Mouse (Mus musculus): ENCODE results near the gene Tle4.
"Not testable (repeated sequence)": the region's sequence is repeated elsewhere in the genome, so short reads cannot be mapped to it uniquely, and the experiment has no call there.

The Tle4 gene

DNA sequence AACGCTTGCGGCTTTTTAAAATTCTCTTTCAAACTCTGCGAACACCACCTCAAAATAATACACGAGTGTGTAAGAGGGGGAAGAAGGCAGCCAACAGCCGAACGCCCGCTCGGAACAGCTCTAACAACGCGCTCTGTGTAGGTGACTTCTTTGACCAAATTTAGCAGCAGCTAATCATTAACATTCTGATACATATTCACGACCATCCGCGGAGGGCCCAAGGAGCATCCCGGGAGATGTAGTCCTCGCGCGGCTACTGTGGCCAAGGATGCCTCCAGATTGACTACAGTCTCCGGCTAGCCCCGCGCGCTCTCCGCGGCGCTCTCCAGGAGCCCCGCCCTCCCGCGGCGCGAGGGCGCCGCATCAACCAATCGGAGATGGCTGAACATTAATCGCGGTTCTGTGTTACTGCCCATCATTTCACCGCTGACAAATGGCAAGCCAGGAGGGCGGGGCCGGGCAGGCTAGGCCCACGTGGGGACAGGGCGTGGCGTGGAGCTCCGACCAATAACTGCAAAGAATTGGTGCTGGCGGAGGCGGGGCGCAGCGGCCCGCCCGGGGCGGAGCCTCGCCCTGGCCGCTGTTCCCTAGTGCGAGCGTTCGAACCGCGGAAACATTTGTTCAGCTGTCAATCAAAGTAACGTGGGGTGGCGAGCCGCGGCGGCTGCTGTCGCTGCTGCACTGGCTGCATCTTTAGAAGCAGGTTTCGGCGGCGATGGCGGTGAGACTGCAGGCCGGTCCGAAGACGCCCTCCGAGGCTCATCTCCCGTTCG, at the start of gene Tle4:
TSS of gene Tle4 (minus strand) at position 135 of the 773 bp plus-strand sequence.
- peak; percentile 100 for DNase-seq (ENCODE audit: low spot score in 2 of 2)

DNA sequence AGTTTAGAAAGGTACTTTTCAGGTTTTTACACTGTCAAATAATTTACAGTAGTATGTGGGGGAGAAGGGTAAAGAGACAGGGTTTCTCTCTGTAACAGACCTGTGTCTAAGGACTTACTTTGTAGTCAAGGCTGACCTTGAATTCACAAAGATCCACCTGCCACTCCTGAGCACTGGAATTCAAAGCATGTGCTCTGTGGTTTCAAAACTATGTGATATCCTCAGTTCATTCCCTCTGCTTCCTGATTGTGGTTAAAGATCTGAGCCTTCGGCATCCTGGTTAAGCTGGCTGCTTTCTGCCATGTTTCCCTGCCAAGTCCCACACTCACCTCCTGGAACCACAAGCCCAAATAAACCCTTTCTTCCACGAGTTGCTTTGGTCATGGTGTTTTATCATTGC, 47.8 kb upstream of the Tle4 start:
- no peak for DNase-seq (ENCODE audit: low spot score in 2 of 2)

DNA sequence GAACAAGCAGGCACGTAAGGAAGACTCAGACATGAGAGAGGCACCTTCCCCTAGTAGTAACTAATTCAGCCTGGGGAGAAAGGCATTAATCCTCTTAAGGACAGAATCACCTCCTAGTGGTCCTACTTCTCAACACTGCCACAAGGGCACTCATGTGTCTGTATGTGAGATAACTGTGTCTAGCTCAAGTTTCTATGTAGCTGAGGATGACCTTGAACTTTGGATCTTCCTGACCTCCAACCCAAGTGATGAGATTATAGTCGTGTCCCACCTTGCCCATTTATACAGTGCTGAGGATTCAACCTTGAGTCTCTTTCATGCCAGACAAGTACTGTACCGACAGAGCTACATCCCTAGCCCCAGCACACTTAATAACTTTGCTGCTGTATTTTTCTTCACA, 46.9 kb upstream of the Tle4 start:
- DNase-seq (ENCODE audit: low spot score in 2 of 2), result no peak

DNA sequence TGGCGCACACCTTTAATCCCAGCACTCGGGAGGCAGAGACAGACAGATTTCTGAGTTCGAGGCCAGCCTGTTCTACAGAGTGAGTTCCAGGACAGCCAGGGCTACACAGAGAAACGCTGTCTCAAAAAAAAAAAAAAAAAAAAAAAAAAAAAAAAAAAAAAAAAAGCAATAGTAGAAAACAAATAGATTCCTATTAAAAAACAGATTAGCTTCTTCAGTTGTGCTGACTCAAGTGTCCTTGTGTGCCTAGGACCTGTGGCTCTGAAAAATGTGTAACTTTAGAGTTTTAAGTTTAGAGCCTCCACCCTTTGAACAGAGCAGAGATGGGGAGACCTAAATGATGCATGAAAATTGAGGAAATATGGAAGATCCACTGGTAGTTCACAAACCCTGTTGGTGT, 45.2 kb upstream of the Tle4 start:
- DNase-seq (ENCODE audit: low spot score in 2 of 2), result not testable (repeated sequence)

DNA sequence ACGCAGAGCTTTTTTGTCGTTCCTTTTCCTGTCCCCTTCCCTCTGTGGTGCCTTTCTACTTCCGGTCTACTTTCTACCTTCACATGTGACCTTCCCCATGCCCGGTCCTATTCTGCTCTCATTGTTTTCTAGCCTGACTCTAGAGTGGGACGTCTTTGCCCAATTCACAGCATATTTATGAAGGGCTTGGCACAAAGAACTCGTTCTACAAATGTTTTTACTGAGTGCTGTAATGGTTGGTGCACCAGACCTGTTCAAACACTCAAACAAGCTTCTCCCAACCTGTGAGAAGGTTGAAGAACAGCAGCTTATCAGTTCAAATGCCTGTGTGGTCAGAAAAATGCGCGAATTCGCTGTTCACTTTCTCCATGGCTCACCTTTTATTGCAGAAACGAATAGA, 44.8 kb upstream of the Tle4 start:
- no peak for DNase-seq (ENCODE audit: low spot score in 2 of 2)

DNA sequence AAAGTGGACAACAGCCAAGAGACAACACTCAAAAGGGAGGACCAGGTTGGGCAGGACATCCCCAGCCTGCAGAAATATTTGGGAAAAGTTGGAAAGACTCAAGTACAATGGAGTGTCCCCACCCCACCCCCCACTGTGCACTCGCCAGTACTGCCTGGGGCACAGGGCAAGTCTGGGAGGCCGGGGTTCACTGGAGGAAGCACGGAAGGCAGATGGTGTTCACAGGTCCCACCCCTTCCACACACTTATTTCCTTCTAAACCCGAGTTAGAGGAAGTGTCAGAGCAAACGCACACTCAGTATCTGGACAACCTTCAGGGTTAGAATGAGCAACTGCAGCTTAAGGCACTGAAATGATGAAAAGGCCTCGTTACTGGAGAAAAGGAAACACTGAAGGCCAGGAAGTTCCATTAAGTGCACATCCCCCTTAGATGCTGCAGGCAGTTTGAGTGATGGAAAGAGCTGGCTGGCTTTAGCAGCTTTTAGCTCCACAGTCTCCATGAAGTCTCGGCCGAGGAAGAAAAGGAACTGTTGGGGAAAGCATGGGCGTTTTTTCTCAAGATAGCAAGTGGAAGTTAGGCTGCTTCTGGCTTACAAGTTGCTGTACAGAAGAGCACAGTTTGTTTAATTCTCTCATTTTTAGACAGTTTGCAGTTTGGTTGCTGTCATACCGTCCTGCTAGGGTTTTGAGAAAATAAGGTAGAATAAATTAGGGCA, 37.5 kb upstream of the Tle4 start:
- no peak for DNase-seq (ENCODE audit: low spot score in 2 of 2)

DNA sequence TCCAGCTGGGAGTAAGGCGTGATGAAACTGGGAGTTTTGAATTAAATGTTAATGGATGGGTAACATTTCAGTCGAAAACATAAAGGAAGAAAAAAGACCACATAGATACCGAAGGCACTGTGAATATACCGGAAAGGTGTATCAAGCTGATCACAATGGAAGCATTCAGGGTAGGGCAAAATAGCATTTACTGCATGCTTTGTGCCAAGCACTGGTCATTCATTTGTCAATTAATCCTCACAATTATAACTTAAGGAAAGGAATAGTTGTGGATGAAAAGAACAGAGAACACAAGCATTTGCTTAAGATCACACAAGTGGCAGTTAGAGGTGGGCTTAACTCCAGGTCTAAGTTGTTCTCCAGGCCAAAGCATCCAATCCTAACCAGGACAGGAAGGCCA, 25.5 kb upstream of the Tle4 start:
- DNase-seq (ENCODE audit: low spot score in 2 of 2), result no peak

DNA sequence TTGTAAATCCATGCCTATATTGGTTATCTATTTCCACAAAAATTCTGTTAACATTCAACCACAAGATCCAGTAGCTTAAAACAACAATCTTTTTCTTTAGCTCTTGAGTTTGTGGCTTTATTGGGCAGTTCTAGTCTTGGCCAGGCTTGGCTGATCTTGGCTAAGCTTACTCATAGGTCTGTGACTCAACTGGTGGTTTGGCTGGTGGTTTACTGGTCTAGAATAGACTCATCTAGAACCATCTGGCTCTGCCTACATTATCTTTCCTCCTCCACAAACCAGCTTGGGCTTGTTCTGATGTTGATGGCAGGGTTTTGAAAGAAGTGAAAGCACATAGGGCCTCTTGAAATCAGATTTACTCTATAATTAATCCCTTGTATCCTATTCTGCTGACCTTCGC, 22.7 kb upstream of the Tle4 start:
- DNase-seq (ENCODE audit: low spot score in 2 of 2), result no peak

DNA sequence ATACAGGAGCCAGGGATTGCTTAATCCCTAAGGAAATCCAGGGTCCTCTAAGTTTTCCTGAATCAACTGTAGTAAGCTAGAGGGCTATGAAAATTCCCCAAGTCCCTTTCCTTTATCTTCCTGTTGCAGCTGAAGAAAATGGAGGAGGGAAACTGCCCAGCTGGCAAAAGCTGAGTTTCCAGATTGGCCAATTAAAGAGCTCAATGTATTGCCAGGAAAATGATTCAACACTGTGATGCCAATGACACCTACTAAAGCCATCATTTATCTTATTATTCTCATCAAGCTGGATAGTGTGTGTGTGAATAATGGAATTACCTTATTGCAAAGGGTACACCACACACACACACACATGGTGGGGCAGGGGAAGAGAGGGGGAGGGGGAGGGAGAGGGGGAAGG, 22.0 kb upstream of the Tle4 start:
- DNase-seq (ENCODE audit: low spot score in 2 of 2), result no peak

DNA sequence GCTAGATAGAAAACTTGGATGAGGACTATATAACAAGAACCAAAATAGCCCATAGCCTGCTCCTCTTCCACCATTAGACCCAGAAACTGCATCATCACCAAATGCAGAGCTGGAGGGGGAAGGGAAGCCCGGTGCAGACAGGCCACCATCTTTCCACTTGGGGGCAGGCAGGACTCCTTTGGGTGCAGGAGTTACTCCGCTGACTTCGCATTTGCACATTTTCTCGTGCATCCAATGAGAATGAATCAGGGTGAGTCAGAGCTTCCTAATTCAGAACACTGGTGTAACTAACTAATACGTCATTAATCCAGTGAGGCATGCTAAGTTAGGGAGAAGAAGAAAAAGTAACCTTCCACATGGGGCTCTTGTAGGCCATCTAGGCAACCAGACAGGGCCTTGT, 17.0 kb upstream of the Tle4 start:
- no peak for DNase-seq (ENCODE audit: low spot score in 2 of 2)

DNA sequence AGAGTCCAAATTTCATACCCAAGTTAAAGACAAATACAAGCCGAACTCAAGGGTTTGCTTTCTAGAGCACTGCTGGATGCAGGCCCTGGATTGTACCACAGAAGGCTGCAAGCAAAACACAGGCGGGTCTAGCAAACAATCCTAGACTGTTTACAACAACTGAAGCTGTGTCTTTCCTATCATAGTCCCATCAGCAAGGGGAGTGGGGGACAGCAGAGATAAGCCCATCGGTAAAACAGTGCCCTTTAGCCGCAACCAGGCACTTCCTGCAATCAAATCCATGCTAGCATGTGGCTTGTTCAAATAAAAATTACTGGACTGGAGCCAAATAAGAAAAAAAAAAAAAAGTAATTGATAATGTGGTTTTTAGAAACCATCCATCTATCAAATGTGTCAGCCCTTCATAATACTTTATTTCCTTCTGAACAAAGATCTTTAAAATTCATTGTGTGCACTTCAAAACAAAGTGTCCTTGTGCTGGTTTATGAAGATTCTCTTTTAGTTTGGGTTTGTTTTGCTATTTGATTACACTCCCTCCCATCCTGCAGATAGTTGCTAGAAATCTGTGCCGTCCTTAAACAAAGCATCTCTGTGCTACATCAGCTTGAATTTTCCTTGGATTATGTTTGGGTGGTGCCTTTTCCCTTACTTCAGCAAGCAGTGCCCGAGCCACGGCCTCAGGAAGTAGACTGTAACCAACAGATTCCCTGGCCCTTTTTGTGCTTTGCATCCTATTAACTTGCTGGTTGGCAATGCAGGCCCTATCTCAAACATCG, 12.9 kb upstream of the Tle4 start:
- DNase-seq (ENCODE audit: low spot score in 2 of 2), result no peak

DNA sequence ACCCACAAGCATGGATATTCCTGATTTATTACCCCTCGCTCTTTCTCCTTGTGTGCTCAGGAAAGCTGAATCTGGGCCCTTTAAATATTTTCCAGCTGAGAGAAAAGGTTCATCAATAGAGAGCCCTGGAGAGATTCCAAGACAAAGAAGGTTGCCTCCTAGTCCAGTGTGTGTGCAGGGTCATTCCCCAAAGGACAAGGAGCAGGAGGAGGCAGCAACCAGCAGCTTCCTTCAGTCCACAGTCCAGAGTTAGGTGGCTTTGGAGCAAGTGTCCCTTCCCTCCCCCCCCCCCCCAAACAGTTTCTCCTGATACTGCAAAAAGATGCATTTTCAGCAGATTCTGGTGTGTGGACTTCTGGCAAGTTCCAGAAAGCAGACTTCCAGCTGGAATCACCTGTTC, 3.0 kb upstream of the Tle4 start:
- DNase-seq (ENCODE audit: low spot score in 2 of 2), result no peak

DNA sequence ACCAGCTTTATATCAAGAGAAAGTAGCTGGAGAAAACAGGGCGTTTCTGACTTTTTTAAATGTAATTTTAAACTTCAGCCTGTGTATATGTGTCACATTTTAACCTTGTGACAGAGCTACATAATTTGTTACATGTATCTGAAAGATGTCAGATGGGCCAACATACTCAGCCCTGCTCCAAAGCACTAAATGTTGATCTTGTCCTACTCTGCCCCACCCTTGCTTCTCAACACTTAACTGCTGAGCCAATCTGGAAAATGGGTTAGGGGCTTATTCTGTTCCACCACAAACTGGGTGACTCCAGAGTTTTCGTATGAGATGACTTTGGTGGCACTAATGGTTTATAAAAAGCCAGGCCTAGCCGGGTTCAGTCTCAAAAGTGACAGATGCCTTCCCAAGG, 2.5 kb upstream of the Tle4 start:
- DNase-seq (ENCODE audit: low spot score in 2 of 2), result no peak

DNA sequence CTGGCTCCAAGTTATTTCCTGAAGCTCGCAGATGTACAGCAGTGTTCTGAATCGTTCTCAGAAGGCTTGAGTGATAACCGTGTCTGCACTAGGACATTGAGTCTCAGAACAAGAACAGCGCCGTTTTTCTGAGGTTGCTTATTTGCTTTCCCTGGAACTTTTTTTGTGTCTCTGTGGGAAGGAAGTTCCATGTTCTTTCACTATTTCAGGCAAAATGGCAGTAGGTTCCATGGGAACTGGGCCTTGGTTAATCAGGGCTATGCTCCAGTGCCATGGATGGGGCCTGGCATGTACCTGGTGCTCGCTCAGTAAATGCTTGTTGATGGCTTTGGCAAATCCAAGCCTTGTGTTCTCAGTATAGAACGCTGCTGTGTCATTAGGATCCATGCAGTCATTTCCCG, 2.0 kb upstream of the Tle4 start:
- no peak for DNase-seq (ENCODE audit: low spot score in 2 of 2)

DNA sequence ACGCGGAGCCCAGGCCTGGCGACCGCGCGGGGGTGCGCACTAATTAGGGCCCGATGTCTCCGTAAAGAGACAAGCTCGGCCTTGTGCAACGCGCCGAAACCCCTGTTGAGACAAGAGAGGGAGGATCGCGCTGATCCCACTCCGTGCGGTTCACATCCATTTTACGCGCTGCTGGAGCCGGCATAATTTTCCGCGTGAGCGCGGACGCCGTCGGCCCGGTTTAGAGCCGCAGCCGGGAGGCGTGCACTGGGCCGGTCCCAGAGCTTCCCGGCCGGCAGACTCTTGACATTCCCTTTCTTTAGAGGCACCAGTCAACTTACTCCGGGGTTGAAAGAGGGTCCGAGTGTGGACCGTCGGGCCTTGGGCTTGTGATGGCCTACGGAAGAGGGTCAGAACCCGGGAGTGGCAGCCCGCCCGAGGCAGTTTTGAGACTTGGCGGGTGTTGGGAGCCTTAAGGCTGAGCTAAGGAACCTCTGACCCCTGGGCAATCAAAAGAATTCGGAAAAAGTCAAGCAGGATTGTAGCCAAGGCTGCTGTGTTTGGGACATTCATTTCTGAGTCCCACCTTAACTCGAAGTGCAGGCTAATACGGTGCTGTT, 938 bp upstream of the Tle4 start:
- no peak for DNase-seq (ENCODE audit: low spot score in 2 of 2)

DNA sequence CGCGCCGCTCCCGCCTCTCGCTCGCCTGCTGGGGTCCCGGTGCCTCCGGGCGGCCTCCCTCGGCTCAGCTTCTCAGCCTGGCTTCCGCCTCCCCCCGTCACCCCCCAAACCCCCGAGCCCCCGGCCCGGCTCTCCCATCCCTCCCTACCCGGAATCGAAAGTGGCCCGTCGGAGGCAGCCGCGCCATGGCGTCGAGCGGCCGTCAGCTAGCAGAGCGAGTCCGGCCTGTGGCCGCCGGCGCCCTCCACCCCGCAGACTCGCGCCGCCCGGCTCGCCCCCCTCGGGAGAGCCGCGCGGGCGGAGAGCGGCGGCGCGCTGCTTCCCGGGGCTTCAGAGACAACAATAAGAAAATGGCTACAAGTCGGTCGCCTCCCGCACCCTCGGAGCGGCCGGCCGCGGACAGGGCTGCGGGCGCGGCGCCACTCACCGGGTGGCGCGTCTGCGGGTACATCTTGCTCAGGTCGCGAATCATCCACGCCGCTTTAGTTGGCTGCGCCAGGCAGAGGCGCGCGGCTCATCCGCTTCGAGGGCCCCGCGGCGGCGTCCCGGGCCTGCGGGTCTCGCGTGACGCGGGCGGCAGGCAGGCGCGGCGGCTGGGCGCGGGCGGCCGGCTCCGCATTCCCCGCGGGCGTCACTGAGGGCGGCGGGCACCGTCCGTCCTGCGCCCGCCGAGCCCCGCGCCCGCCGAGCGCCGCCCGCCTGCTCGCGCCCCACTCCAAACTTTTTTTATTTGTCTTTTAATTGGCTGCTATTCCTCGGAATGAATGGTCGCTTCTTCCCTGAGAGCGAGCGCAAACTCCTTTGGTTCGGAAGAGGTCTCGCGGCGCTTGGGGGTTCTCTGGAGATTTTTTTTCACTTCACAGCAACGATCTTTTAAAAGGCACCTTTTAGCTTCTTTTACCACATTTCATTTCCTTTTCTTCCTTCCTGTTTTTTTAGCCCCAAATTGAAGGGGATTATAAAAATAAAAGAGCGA, 622 bp downstream of the Tle4 start:
- DNase-seq (ENCODE audit: low spot score in 2 of 2), result peak; percentile 26 to 47

DNA sequence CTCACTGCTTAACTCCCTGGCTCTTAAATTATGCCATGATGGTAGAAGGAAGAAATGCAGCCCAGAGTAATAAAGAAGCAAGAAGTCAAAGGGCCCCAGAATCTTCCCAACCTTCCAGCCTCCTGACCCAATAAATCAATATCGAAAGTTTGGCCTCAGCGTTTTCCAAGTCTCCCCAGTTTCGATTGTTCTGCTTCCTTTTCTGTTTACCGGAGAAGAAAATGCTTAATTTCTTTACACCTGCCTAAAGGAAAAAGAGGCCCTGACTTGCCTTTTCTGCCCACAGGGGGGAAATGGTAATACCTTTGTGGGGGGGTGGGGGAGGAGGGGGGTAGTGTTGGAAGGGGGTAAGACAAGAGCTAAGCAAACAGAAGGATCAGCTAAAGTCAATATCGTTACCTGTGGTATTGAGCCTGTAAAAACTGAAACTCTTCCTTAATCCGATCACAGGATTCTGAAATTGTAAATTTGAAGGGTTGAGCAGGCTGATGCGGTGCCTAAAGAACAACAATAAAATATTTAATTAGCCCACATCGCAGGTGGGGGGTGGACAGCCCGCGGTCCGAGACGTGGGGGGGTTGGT, 1.4 kb downstream of the Tle4 start:
- no peak for DNase-seq (ENCODE audit: low spot score in 2 of 2)

DNA sequence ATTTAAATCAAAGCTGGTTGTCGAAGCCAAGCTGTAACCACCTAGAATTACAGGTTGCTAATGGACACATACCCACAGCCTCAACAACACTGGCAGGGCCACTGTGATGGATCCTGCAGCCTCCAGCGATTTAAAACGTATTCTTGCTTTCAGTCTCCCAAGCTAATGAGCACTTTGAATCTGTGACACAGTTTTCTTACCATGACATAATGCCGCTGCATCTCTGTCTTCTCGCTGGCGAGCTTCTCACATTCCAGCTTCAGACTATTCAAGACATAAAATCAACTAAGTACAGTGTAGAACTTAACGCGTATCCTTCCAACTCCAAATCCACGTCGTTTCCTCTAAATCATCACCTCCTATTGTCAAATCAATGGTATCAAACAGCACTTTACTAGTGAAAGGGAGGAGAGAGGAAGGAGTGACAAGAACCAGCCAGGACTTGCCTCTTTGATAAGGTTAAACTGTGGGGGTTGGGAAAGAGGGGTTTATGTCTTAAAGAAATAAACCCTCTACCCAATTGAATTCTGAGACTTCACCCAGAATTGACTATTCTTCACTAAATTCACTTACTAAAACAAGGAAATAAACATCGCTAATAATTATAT, 2.4 kb downstream of the Tle4 start:
- no peak for DNase-seq (ENCODE audit: low spot score in 2 of 2)

DNA sequence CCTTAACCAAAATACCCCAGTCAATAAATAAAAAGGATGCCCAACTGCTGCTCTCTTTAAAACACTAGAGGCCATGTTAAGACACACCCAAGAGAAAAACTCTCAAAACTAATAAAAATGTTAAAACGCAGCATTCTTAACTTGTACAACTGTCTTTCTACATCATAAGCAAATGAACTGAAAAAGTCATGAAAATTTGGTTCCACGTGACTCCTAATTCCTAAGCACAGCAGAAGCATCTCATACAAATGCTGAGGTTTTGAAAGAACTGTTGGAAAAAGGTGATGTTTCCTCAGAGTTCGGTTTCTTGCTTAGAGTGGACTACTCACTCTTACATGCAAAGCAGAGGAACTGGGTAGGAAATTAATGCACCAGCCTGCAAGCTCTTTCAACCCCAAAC, 3.3 kb downstream of the Tle4 start:
- no peak for DNase-seq (ENCODE audit: low spot score in 2 of 2)

DNA sequence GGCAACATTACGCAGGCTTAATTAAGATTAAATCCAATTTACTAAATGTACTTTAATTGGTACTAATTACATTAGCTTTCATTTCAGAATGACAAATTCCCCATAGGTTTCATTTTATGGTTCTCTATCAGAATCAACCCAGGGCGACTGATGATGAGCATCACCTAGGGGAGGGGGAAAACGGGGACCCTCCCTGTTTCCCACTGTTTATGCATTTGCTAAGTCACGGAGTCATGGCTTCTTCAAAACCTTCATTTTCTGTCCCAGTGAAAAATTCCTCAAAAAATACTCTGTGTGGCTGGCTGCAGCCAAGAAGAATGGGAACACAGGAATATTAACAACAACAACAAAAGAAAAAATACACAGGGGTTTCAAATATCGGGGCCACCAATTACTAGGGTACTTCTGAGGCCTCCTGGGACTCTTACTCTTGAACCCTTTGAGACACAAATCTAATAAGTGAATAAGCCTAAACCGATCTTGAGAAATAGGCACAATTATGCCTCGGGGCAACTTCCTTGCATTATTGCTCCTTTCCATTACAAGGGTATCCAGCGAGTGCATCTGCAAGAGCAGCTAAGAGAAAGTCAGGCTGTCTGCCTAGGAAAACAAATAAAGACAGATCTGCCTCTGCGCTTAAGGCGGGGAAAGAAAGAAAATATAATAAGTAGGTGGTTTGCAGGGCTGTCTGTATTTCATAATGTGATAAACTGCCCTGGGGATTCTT, 5.9 kb downstream of the Tle4 start:
- DNase-seq (ENCODE audit: low spot score in 2 of 2), result no peak

Data from spleen, postnatal 14 days (tissue).